Mouse (Mus musculus) testis, adult 2 months (tissue): ENCODE data around the gene Comt. TPM values are rescaled to one million over a fixed set of nuclear protein-coding genes. Genes with fewer than 3 reads are reported as not detected.

ENCODE experiments used
- H3K27ac ChIP-seq: fragments of 200-500 bp; 2 replicates; pipeline ENCODE4 v1.5.1; 2012; ENCODE audit warnings: low read depth, low read length; ENCODE audit not compliant: control insufficient read depth, insufficient read depth
- H3K27me3 ChIP-seq: fragments of 200-500 bp; 2 replicates; pipeline ENCODE4 v1.6.1; 2012; ENCODE audit warnings: mild to moderate bottlenecking, low read length, moderate library complexity; ENCODE audit not compliant: control insufficient read depth, insufficient read depth
- H3K36me3 ChIP-seq: fragments of 200-500 bp; 2 replicates; pipeline ENCODE4 v1.6.1; 2012; ENCODE audit warnings: mild to moderate bottlenecking, low read length; ENCODE audit not compliant: control insufficient read depth, insufficient read depth
- H3K4me1 ChIP-seq: fragments of 200-500 bp; 2 replicates; pipeline ENCODE4 v1.6.1; 2012; ENCODE audit warnings: low read length; ENCODE audit not compliant: control insufficient read depth, insufficient read depth
- H3K4me3 ChIP-seq: fragments of 200-500 bp; 2 replicates; pipeline ENCODE4 v1.5.1; 2012; ENCODE audit warnings: low read depth, mild to moderate bottlenecking, low read length, moderate library complexity, mixed read lengths; ENCODE audit not compliant: control insufficient read depth
- CTCF ChIP-seq: fragments of 200-500 bp; IDR thresholded peaks from 2 replicates; pipeline ENCODE4 v1.5.1; 2012; ENCODE audit warnings: low read depth, mild to moderate bottlenecking, inconsistent platforms, low read length, moderate library complexity; ENCODE audit not compliant: control insufficient read depth, insufficient read depth, insufficient replicate concordance
- POLR2A ChIP-seq: fragments of 200-500 bp; IDR thresholded peaks from 2 replicates; pipeline ENCODE4 v1.6.1; 2012; ENCODE audit warnings: low read depth, mild to moderate bottlenecking, inconsistent platforms, low read length, moderate library complexity; ENCODE audit not compliant: control insufficient read depth
- polyA plus RNA-seq: library from polyadenylated mRNA; depleted of rRNA; stranded (reverse); fragments of >200 nt; gene quantifications from 2 replicates; pipeline ENCODE4 v1.2.3, GENCODE M21; 2012

Comt gene
- polyA plus RNA-seq, 1 experiment, result 12.2 TPM

DNA sequence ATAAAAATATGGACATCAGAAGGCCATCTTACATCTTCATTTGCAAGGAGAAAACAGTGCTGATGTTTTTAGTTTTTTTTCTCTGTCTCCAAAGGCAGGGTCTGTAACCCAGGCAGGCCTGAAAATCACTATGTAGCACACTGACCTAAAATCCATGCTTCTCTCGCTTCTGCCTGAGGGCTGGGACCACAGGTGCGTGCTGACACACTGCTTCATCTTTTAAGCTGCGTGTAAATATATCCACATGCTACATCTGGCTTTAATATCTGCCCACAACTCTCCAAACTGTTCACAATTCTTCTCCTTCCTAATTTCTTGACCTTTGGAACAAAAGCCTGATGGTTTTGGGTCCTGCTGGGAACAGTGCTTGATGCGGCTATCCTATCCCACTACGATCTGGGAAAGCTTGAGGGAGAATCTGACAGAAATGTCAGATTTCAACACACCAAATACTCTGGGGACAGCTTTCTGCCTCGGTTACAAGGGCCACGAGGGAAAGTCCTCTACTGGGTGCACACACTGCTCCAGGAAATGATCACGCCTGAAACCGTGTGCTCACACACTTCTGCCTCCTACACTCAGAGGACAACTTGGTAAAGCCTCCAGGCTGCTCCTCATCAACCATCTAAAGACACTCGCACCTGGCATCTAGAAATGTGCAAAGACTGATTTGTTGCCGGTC is 2.1 kb downstream of the Comt start:
- Histone ChIP-seq H3K4me1 (peaks cover 11% of the 10 kb centered on the region), H3K27ac (no peak overlapping the region), H3K36me3 (no peaks in the 10 kb centered on the region), H3K4me3 (no peak overlapping the region), H3K27me3 (no peaks in the 10 kb centered on the region)
- TF ChIP-seq CTCF, result no peak
- no peak for TF ChIP-seq POLR2A

GRCm38 (mm10) chr16:18423915-18424265 is 2.8 kb downstream of the Comt start:
- TF ChIP-seq CTCF (no peak), POLR2A (no peak)
- no peak overlapping the region for H3K4me3 ChIP-seq
- no peaks in the 10 kb centered on the region for H3K27me3 ChIP-seq
- peak overlapping the region; percentile 57; the same call in 1 of the 2 replicates for H3K27ac ChIP-seq
- peaks cover 11% of the 10 kb centered on the region for H3K4me1 ChIP-seq
- H3K36me3 ChIP-seq, result no peaks in the 10 kb centered on the region

GRCm38 (mm10) chr16:18423203-18423914 is 3.3 kb downstream of the Comt start:
- Histone ChIP-seq H3K27ac (no peak overlapping the region), H3K4me3 (no peak overlapping the region), H3K36me3 (no peaks in the 10 kb centered on the region), H3K4me1 (peaks cover 11% of the 10 kb centered on the region), H3K27me3 (no peaks in the 10 kb centered on the region)
- TF ChIP-seq CTCF, result no peak

- H3K27me3 ChIP-seq, result no peaks in the 10 kb centered on the region
- no peaks in the 10 kb centered on the region for H3K36me3 ChIP-seq
- no peak overlapping the region for H3K27ac ChIP-seq
- TF ChIP-seq POLR2A (no peak), CTCF (no peak)
- peaks cover 4% of the 10 kb centered on the region for H3K4me1 ChIP-seq
- no peak overlapping the region for H3K4me3 ChIP-seq
Measured at GRCm38 (mm10) chr16:18420571-18420970, 6.1 kb downstream of the Comt start.

DNA sequence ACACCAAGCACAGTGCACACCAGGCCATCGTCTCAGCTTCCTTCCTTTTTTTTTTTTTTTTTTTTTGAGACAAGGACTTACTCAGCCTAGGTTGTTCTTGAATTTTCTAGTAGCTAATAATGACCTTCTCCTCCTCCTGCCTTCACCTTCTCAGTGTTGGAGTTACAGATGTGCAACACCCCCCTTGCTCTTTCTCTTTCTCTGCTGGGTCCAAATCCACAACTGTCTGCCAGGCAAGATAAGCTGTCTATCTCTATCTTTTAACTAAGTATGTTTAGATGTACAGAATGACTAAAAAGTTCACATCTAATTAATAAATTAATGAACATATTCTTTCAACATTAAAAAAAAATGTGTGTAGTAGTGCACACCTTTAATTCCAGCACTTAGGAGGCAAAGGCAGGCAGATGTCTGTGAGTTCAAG is 7.0 kb downstream of the Comt start:
- Histone ChIP-seq H3K4me3 (no peak overlapping the region), H3K36me3 (no peaks in the 10 kb centered on the region), H3K27ac (no peak overlapping the region), H3K4me1 (no peaks in the 10 kb centered on the region), H3K27me3 (no peaks in the 10 kb centered on the region)
- TF ChIP-seq POLR2A, result no peak
- TF ChIP-seq CTCF, result no peak

- Histone ChIP-seq H3K36me3 (no peaks in the 10 kb centered on the region), H3K4me3 (no peak overlapping the region), H3K27ac (no peak overlapping the region), H3K4me1 (no peaks in the 10 kb centered on the region), H3K27me3 (no peaks in the 10 kb centered on the region)
- TF ChIP-seq CTCF (no peak), POLR2A (no peak)
Measured at GRCm38 (mm10) chr16:18418756-18419602, 7.7 kb downstream of the Comt start.

DNA sequence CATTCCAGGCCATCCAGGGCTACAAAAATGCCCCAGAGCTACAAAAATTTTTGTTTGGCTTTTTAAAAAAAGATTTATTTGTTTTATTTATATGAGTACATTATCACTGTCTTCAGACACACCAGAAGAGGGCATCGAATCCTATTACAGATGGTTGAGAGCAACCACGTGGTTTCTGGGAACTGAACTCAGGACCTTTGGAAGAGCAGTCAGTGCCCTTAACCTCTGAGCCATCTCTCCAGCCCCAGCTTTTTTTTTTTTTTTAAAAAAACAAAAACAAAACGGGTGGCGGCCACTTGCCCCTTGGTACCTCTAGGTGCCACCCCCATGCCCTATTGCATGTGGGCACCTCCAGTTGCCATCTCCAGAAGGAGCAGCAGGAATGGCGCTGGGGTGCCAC is 9.2 kb downstream of the Comt start:
- Histone ChIP-seq H3K4me3 (no peak overlapping the region), H3K27me3 (no peaks in the 10 kb centered on the region), H3K27ac (no peak overlapping the region), H3K36me3 (no peaks in the 10 kb centered on the region), H3K4me1 (no peaks in the 10 kb centered on the region)
- no peak for TF ChIP-seq POLR2A
- no peak for TF ChIP-seq CTCF
